Mouse (Mus musculus) c-Kit-positive CD71-negative TER-119-negative erythroid progenitor cells, embryonic 14.5 days (primary cell): ENCODE results near the gene Ebi3.

Experiments
- DNase-seq: peaks from one replicate; pipeline ENCODE4 v3.0.0-alpha.2; 2013; ENCODE audit warnings: low read depth

The Ebi3 gene

GRCm38 (mm10) chr17:56005415-56006061 lies 53.1 kb downstream of the Ebi3 start, which contains the start of the genes Stap2 and Mpnd:
Gene Stap2 (minus strand): TSS chr17:56005584.
Gene Mpnd (plus strand): TSS chr17:56005711.
- DNase-seq = peak; percentile 56
